Mouse (Mus musculus): ENCODE data around the gene Utp20.

GRCm38 (mm10) chr10:88712359-88712758 lies 114.2 kb downstream of the Utp20 start:
- TF ChIP-seq CTCF (IDR thresholded peaks at IDR 0.05; ENCODE audit: extremely low read depth, insufficient read depth, low read length) = no peak
- TF ChIP-seq POLR2A (IDR thresholded peaks at IDR 0.05; ENCODE audit: extremely low read depth, insufficient read depth, low read length) = no peak

All from cortical plate, adult 2 months (tissue).